Mouse (Mus musculus): Measurements from ENCODE around the gene Mrpl41. TPM values are rescaled to one million over a fixed set of nuclear protein-coding genes. Genes with fewer than 3 reads are reported as not detected.

Gene Mrpl41
- 137 and 140 TPM in 2 replicates for polyA plus RNA-seq (2012; rRNA removed)

- TF ChIP-seq POLR2A (IDR thresholded peaks at IDR 0.05; ENCODE audit: borderline replicate concordance, insufficient read depth, low read length): peak; percentile 97
- no peak for TF ChIP-seq CTCF (IDR thresholded peaks at IDR 0.05; ENCODE audit: borderline replicate concordance, insufficient read depth, low read depth, low read length)
- H3K27me3 ChIP-seq (ENCODE audit: control insufficient read depth, insufficient read depth, low read length): no peaks in the 10 kb centered on the region
- H3K4me1 ChIP-seq (ENCODE audit: control insufficient read depth, insufficient read depth, low read length): peaks cover 4% of the 10 kb centered on the region; the same call in 1 of the 2 replicates
- under 1% methylated on average over 64 of the region's 64 CpGs for WGBS
- peak; percentile 96 to 98 for DNase-seq
- peak within 1 kb of the TSS; percentile 30 for H3K27ac ChIP-seq (ENCODE audit: insufficient read depth, low read length)
- H3K4me3 ChIP-seq (replicated peaks; ENCODE audit: insufficient read depth, low read depth, low read length): peak within 1 kb of the TSS; percentile 85
Observed at GRCm38 (mm10) chr2:24974906-24975703, at the start of gene Mrpl41. Gene Mrpl41, minus strand, starts transcription at chr2:24975098.

GRCm38 (mm10) chr2:25022678-25023077, 47.8 kb upstream of the Mrpl41 start:
- no peak for TF ChIP-seq POLR2A (IDR thresholded peaks at IDR 0.05; ENCODE audit: borderline replicate concordance, insufficient read depth, low read length)
- H3K27ac ChIP-seq (ENCODE audit: insufficient read depth, low read length): no peak overlapping the region
- 97% methylated on average over 1 of the region's 1 CpGs for WGBS
- no peaks in the 10 kb centered on the region for H3K4me1 ChIP-seq (ENCODE audit: control insufficient read depth, insufficient read depth, low read length)
- no peak overlapping the region for H3K4me3 ChIP-seq (replicated peaks; ENCODE audit: insufficient read depth, low read depth, low read length)
- H3K27me3 ChIP-seq (ENCODE audit: control insufficient read depth, insufficient read depth, low read length): no peaks in the 10 kb centered on the region; the same call in 1 of the 2 replicates
- no peak for DNase-seq

- TF ChIP-seq CTCF (IDR thresholded peaks at IDR 0.05; ENCODE audit: borderline replicate concordance, insufficient read depth, low read depth, low read length) (no peak), POLR2A (IDR thresholded peaks at IDR 0.05; ENCODE audit: borderline replicate concordance, insufficient read depth, low read length) (no peak)
- Histone ChIP-seq H3K27me3 (ENCODE audit: control insufficient read depth, insufficient read depth, low read length) (no peaks in the 10 kb centered on the region), H3K27ac (ENCODE audit: insufficient read depth, low read length) (no peak overlapping the region), H3K4me3 (replicated peaks; ENCODE audit: insufficient read depth, low read depth, low read length) (no peak overlapping the region), H3K4me1 (ENCODE audit: control insufficient read depth, insufficient read depth, low read length) (no peaks in the 10 kb centered on the region)
- no peak for DNase-seq
Observed at GRCm38 (mm10) chr2:25008250-25008649, 33.4 kb upstream of the Mrpl41 start.

GRCm38 (mm10) chr2:25006767-25007166, 31.9 kb upstream of the Mrpl41 start:
- DNase-seq: no peak
- no peak overlapping the region for H3K27ac ChIP-seq (ENCODE audit: insufficient read depth, low read length)
- 100% methylated on average over 1 of the region's 1 CpGs for WGBS
- H3K27me3 ChIP-seq (ENCODE audit: control insufficient read depth, insufficient read depth, low read length): no peaks in the 10 kb centered on the region
- no peak for TF ChIP-seq POLR2A (IDR thresholded peaks at IDR 0.05; ENCODE audit: borderline replicate concordance, insufficient read depth, low read length)
- no peak for TF ChIP-seq CTCF (IDR thresholded peaks at IDR 0.05; ENCODE audit: borderline replicate concordance, insufficient read depth, low read depth, low read length)
- no peak overlapping the region for H3K4me3 ChIP-seq (replicated peaks; ENCODE audit: insufficient read depth, low read depth, low read length)
- no peaks in the 10 kb centered on the region for H3K4me1 ChIP-seq (ENCODE audit: control insufficient read depth, insufficient read depth, low read length)

- Histone ChIP-seq H3K27me3 (ENCODE audit: control insufficient read depth, insufficient read depth, low read length) (no peaks in the 10 kb centered on the region), H3K27ac (ENCODE audit: insufficient read depth, low read length) (no peak overlapping the region), H3K4me3 (replicated peaks; ENCODE audit: insufficient read depth, low read depth, low read length) (no peak overlapping the region), H3K4me1 (ENCODE audit: control insufficient read depth, insufficient read depth, low read length) (no peaks in the 10 kb centered on the region)
- 56% methylated on average over 9 of the region's 9 CpGs for WGBS
- TF ChIP-seq CTCF (IDR thresholded peaks at IDR 0.05; ENCODE audit: borderline replicate concordance, insufficient read depth, low read depth, low read length) (no peak), POLR2A (IDR thresholded peaks at IDR 0.05; ENCODE audit: borderline replicate concordance, insufficient read depth, low read length) (no peak)
- no peak for DNase-seq
Observed at GRCm38 (mm10) chr2:25003946-25004786, 29.3 kb upstream of the Mrpl41 start.

- DNase-seq: no peak
- WGBS: 36% methylated on average over 3 of the region's 3 CpGs
- Histone ChIP-seq H3K4me3 (replicated peaks; ENCODE audit: insufficient read depth, low read depth, low read length) (no peak overlapping the region), H3K4me1 (ENCODE audit: control insufficient read depth, insufficient read depth, low read length) (no peaks in the 10 kb centered on the region), H3K27ac (ENCODE audit: insufficient read depth, low read length) (no peak overlapping the region), H3K27me3 (ENCODE audit: control insufficient read depth, insufficient read depth, low read length) (no peaks in the 10 kb centered on the region)
- TF ChIP-seq POLR2A (IDR thresholded peaks at IDR 0.05; ENCODE audit: borderline replicate concordance, insufficient read depth, low read length): no peak
- TF ChIP-seq CTCF (IDR thresholded peaks at IDR 0.05; ENCODE audit: borderline replicate concordance, insufficient read depth, low read depth, low read length): peak; percentile 57; the same call in 1 of the 2 replicates
Observed at GRCm38 (mm10) chr2:25000544-25001235, 25.8 kb upstream of the Mrpl41 start.

GRCm38 (mm10) chr2:24996471-24996870, 21.6 kb upstream of the Mrpl41 start:
- Histone ChIP-seq H3K27ac (ENCODE audit: insufficient read depth, low read length) (no peak overlapping the region), H3K4me3 (replicated peaks; ENCODE audit: insufficient read depth, low read depth, low read length) (no peak overlapping the region), H3K4me1 (ENCODE audit: control insufficient read depth, insufficient read depth, low read length) (no peaks in the 10 kb centered on the region), H3K27me3 (ENCODE audit: control insufficient read depth, insufficient read depth, low read length) (no peaks in the 10 kb centered on the region)
- TF ChIP-seq CTCF (IDR thresholded peaks at IDR 0.05; ENCODE audit: borderline replicate concordance, insufficient read depth, low read depth, low read length): no peak
- TF ChIP-seq POLR2A (IDR thresholded peaks at IDR 0.05; ENCODE audit: borderline replicate concordance, insufficient read depth, low read length): no peak
- 99% methylated on average over 2 of the region's 2 CpGs for WGBS
- no peak for DNase-seq
